Mouse (Mus musculus): ENCODE results near the gene Sec14l1. TPM values are rescaled to one million over a fixed set of nuclear protein-coding genes. Genes with fewer than 3 reads are reported as not detected.

Gene Sec14l1
- polyA plus RNA-seq, 1 experiment from 2014 or later: 52.6 TPM

- H3K36me3 ChIP-seq: no peaks in the 10 kb centered on the region
- H3K4me3 ChIP-seq (replicated peaks): no peak overlapping the region
- no peak for ATAC-seq (ENCODE audit: insufficient number of reproducible peaks, insufficient read depth, low FRiP score, low TSS enrichment, low read depth)
- no peak overlapping the region for H3K9ac ChIP-seq (replicated peaks)
- WGBS: 77% methylated on average over 11 of the region's 11 CpGs
- peaks cover 22% of the 10 kb centered on the region for H3K27me3 ChIP-seq
- no peak overlapping the region for H3K27ac ChIP-seq
- H3K4me2 ChIP-seq: no peak overlapping the region
- H3K4me1 ChIP-seq (replicated peaks): peaks cover 4% of the 10 kb centered on the region
- no peaks in the 10 kb centered on the region for H3K9me3 ChIP-seq
Measured at GRCm38 (mm10) chr11:117194475-117194937, 79.5 kb downstream of the Sec14l1 start.

GRCm38 (mm10) chr11:117195616-117196015 is 80.6 kb downstream of the Sec14l1 start:
- no peak overlapping the region for H3K9ac ChIP-seq (replicated peaks)
- 76% methylated on average over 6 of the region's 6 CpGs for WGBS
- no peak overlapping the region for H3K4me3 ChIP-seq (replicated peaks)
- peaks cover 15% of the 10 kb centered on the region for H3K4me1 ChIP-seq (replicated peaks)
- peaks cover 33% of the 10 kb centered on the region for H3K27me3 ChIP-seq
- H3K36me3 ChIP-seq: no peaks in the 10 kb centered on the region
- no peak overlapping the region for H3K27ac ChIP-seq
- H3K9me3 ChIP-seq: no peaks in the 10 kb centered on the region
- H3K4me2 ChIP-seq: no peak overlapping the region
- no peak for ATAC-seq (ENCODE audit: insufficient number of reproducible peaks, insufficient read depth, low FRiP score, low TSS enrichment, low read depth)

DNA sequence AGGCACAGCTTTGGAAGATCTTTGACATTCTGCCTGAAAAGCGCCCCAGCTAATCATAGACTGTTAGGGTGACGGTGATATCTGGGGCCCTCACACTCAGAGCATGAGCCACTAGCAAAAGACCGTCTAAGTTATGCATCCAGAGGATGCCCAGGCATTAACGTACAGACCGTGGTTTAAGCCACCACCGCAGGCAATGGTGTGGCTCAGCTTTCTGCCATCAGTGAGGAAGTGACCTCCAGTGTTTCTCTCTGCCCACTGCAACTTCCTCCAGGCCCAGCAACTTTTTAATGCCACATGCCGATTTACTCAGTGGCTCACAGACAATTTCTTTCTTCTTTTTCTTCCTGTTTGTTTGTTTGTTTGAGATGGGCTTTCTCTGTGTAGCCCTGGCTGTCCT is 81.7 kb downstream of the Sec14l1 start:
- Histone ChIP-seq H3K9me3 (no peaks in the 10 kb centered on the region), H3K9ac (replicated peaks) (no peak overlapping the region), H3K4me3 (replicated peaks) (no peak overlapping the region), H3K4me2 (no peak overlapping the region), H3K4me1 (replicated peaks) (peaks cover 19% of the 10 kb centered on the region), H3K36me3 (no peaks in the 10 kb centered on the region), H3K27ac (no peak overlapping the region), H3K27me3 (peaks cover 43% of the 10 kb centered on the region)
- no peak for ATAC-seq (ENCODE audit: insufficient number of reproducible peaks, insufficient read depth, low FRiP score, low TSS enrichment, low read depth)
- WGBS: 90% methylated on average over 7 of the region's 7 CpGs

GRCm38 (mm10) chr11:117198122-117198521 is 83.2 kb downstream of the Sec14l1 start:
- Histone ChIP-seq H3K27ac (no peak overlapping the region), H3K36me3 (no peaks in the 10 kb centered on the region), H3K4me3 (replicated peaks) (no peak overlapping the region), H3K4me1 (replicated peaks) (peaks cover 27% of the 10 kb centered on the region), H3K4me2 (no peak overlapping the region), H3K27me3 (peaks cover 54% of the 10 kb centered on the region), H3K9ac (replicated peaks) (no peak overlapping the region), H3K9me3 (no peaks in the 10 kb centered on the region)
- no peak for ATAC-seq (ENCODE audit: insufficient number of reproducible peaks, insufficient read depth, low FRiP score, low TSS enrichment, low read depth)
- 89% methylated on average over 5 of the region's 5 CpGs for WGBS

DNA sequence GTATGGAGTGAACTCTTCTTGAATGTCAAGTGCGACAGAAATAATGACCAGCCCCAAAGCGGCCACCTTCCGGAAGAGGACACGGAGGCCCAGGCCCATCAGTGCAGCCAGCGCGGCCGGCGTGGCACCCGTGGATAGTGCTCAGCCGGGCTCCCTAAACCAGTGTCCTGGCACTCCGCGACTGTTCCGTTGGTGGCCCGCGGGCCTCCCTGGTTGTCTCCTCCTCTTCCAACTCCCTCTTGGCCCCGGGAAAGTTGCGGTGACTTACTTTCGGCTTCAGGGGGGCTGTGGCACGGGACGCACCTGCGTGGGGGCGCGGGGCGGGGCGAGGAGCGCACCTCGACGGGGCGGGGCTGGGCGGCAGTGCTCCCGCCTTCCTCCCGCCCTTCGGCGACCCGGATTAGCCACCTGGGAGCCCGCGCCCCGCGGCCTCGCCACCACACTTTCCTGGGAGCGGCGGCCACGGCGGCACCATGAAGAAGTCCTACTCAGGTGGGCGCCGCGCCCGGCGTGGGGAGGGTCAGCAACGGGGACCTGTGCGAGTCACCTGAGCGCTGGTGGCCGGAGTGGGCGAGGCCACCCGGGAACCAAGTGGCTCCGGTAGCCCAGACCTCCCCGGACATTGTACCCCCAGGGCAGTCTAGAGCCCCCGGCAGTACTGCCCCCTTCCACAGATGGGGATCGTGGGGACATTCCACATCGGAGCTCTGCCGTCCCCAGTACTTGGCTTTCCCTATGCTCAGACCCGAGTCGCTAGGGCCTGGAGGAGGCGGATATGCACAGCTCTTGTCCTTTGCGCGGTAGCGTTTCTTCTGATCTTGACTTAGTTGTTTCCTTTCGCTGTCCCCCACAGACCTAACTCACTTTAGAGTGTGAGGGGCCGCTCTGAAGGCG is 84.6 kb downstream of the Sec14l1 start, which contains the start of gene Sept9:
Sept9 (plus strand) TSS at position 380 of the 894 bp plus-strand sequence.
- H3K4me1 ChIP-seq (replicated peaks): peaks cover 35% of the 10 kb centered on the region
- peak within 1 kb of the TSS; percentile 56 for H3K4me3 ChIP-seq (replicated peaks)
- H3K27ac ChIP-seq: no peak within 1 kb of the TSS
- H3K4me2 ChIP-seq: peak within 1 kb of the TSS; percentile 96
- peak within 1 kb of the TSS; percentile 60 for H3K9ac ChIP-seq (replicated peaks)
- no peaks in the 10 kb centered on the region for H3K9me3 ChIP-seq
- WGBS: under 1% methylated on average over 70 of the region's 70 CpGs
- ATAC-seq (ENCODE audit: insufficient number of reproducible peaks, insufficient read depth, low FRiP score, low TSS enrichment, low read depth): no peak
- no peaks in the 10 kb centered on the region for H3K36me3 ChIP-seq
- H3K27me3 ChIP-seq: peaks cover 62% of the 10 kb centered on the region

- Histone ChIP-seq H3K4me1 (replicated peaks) (peaks cover 44% of the 10 kb centered on the region), H3K27ac (no peak overlapping the region), H3K36me3 (no peaks in the 10 kb centered on the region), H3K4me3 (replicated peaks) (no peak overlapping the region), H3K9me3 (no peaks in the 10 kb centered on the region), H3K27me3 (peaks cover 62% of the 10 kb centered on the region), H3K9ac (replicated peaks) (no peak overlapping the region), H3K4me2 (no peak overlapping the region)
- no peak for ATAC-seq (ENCODE audit: insufficient number of reproducible peaks, insufficient read depth, low FRiP score, low TSS enrichment, low read depth)
- WGBS: 86% methylated on average over 12 of the region's 12 CpGs
Measured at GRCm38 (mm10) chr11:117201846-117202245, 86.9 kb downstream of the Sec14l1 start.

- no peak overlapping the region for H3K4me3 ChIP-seq (replicated peaks)
- peaks cover 54% of the 10 kb centered on the region for H3K4me1 ChIP-seq (replicated peaks)
- ATAC-seq (ENCODE audit: insufficient number of reproducible peaks, insufficient read depth, low FRiP score, low TSS enrichment, low read depth): no peak
- no peak overlapping the region for H3K4me2 ChIP-seq
- WGBS: 88% methylated on average over 8 of the region's 8 CpGs
- 0 out of 2 replicates have a peak, but pooled peaks cover 4% of the 10 kb centered on the region for H3K9me3 ChIP-seq
- H3K36me3 ChIP-seq: no peaks in the 10 kb centered on the region
- no peak overlapping the region for H3K9ac ChIP-seq (replicated peaks)
- H3K27me3 ChIP-seq: peaks cover 39% of the 10 kb centered on the region
- H3K27ac ChIP-seq: 0 out of 2 replicates have a peak overlapping the region, but pooled peaks have one; percentile 42
Measured at GRCm38 (mm10) chr11:117204606-117205005, 89.6 kb downstream of the Sec14l1 start.

DNA sequence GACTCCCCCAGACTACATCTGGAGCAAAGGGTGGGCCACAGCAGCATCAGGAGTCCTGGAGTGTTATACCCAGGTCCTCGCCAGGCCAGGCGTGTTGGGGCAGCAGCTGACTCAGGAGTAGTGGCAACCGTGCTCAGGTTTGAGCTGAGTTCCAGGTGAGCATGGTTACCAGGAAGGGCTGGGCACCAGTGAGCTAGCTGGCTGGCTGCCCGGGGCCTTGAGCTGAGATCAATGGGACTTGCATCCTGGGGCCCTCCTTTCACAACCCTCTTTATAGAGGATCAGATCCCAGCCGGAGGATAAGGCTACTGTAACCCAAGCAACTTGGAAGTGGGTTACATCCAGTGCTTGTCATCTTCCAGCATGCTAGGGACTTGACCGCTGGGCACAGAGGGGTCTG is 90.1 kb downstream of the Sec14l1 start:
- peaks cover 34% of the 10 kb centered on the region for H3K27me3 ChIP-seq
- 0 out of 2 replicates have a peak, but pooled peaks cover 4% of the 10 kb centered on the region for H3K9me3 ChIP-seq
- H3K4me2 ChIP-seq: no peak overlapping the region
- H3K4me3 ChIP-seq (replicated peaks): no peak overlapping the region
- H3K9ac ChIP-seq (replicated peaks): no peak overlapping the region
- WGBS: 77% methylated on average over 6 of the region's 6 CpGs
- ATAC-seq (ENCODE audit: insufficient number of reproducible peaks, insufficient read depth, low FRiP score, low TSS enrichment, low read depth): no peak
- H3K27ac ChIP-seq: 0 out of 2 replicates have a peak overlapping the region, but pooled peaks have one; percentile 13
- peaks cover 50% of the 10 kb centered on the region for H3K4me1 ChIP-seq (replicated peaks)
- no peaks in the 10 kb centered on the region for H3K36me3 ChIP-seq

DNA sequence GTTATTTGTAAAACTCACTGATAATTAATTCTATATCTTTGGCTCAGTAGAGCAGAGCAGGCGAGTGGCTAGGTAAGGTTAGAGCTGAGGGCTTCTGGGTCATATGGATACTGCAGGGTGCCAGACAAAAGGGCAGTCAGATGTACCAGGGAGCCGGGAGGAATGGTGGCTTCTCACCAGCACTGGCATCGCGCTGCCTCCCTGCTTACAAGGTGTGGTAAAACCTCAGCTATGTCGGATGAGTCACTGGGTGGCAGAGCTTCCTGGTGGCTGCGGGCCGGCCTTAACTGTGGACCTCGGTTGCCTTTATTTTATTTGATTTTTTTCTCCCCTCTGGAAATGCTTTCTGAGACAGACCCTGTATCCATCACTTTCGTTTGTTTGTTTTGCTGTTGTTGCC is 90.5 kb downstream of the Sec14l1 start:
- WGBS: 79% methylated on average over 9 of the region's 9 CpGs
- Histone ChIP-seq H3K4me1 (replicated peaks) (peaks cover 46% of the 10 kb centered on the region), H3K27ac (0 out of 2 replicates have a peak overlapping the region, but pooled peaks have one; percentile 13), H3K9me3 (0 out of 2 replicates have a peak, but pooled peaks cover 4% of the 10 kb centered on the region), H3K36me3 (no peaks in the 10 kb centered on the region), H3K27me3 (peaks cover 30% of the 10 kb centered on the region), H3K4me2 (no peak overlapping the region), H3K9ac (replicated peaks) (no peak overlapping the region), H3K4me3 (replicated peaks) (no peak overlapping the region)
- ATAC-seq (ENCODE audit: insufficient number of reproducible peaks, insufficient read depth, low FRiP score, low TSS enrichment, low read depth): no peak

GRCm38 (mm10) chr11:117207436-117207835 is 92.5 kb downstream of the Sec14l1 start:
- no peak for ATAC-seq (ENCODE audit: insufficient number of reproducible peaks, insufficient read depth, low FRiP score, low TSS enrichment, low read depth)
- Histone ChIP-seq H3K4me2 (no peak overlapping the region), H3K9me3 (0 out of 2 replicates have a peak, but pooled peaks cover 4% of the 10 kb centered on the region), H3K4me1 (replicated peaks) (peaks cover 37% of the 10 kb centered on the region), H3K4me3 (replicated peaks) (no peak overlapping the region), H3K36me3 (no peaks in the 10 kb centered on the region), H3K9ac (replicated peaks) (no peak overlapping the region), H3K27ac (no peak overlapping the region), H3K27me3 (peaks cover 13% of the 10 kb centered on the region; the same call in 1 of the 2 replicates)
- WGBS: 66% methylated on average over 5 of the region's 5 CpGs

- Histone ChIP-seq H3K4me2 (no peak overlapping the region), H3K9me3 (0 out of 2 replicates have a peak, but pooled peaks cover 4% of the 10 kb centered on the region), H3K27ac (peak overlapping the region; percentile 66), H3K36me3 (no peaks in the 10 kb centered on the region), H3K27me3 (peaks cover 7% of the 10 kb centered on the region; the same call in 1 of the 2 replicates), H3K4me3 (replicated peaks) (no peak overlapping the region), H3K9ac (replicated peaks) (no peak overlapping the region), H3K4me1 (replicated peaks) (peaks cover 32% of the 10 kb centered on the region)
- WGBS: 75% methylated on average over 8 of the region's 8 CpGs
- ATAC-seq (ENCODE audit: insufficient number of reproducible peaks, insufficient read depth, low FRiP score, low TSS enrichment, low read depth): no peak
Measured at GRCm38 (mm10) chr11:117208151-117208673, 93.2 kb downstream of the Sec14l1 start.

Data from limb, embryonic 12.5 days (tissue).